Mouse (Mus musculus): ENCODE data around the gene Ascc3. TPM values are rescaled to one million over a fixed set of nuclear protein-coding genes. Genes with fewer than 3 reads are reported as not detected.

Ascc3 gene
- polyA plus RNA-seq, 1 experiment from 2014 or later: 15.3 TPM

GRCm38 (mm10) chr10:50881476-50882069, 289.1 kb downstream of the Ascc3 start:
- Histone ChIP-seq H3K27me3 (ENCODE audit: control insufficient read depth, insufficient read depth, low read length) (0 out of 2 replicates have a peak, but pooled peaks cover 3% of the 10 kb centered on the region), H3K9me3 (replicated peaks; ENCODE audit: control insufficient read depth, low read length) (no peaks in the 10 kb centered on the region), H3K9ac (ENCODE audit: low read length) (no peak overlapping the region), H3K4me3 (ENCODE audit: low read length) (no peak overlapping the region), H3K27ac (ENCODE audit: low read length) (no peak overlapping the region), H3K4me2 (ENCODE audit: low read depth, low read length) (no peak overlapping the region), H3K36me3 (ENCODE audit: control insufficient read depth, insufficient read depth) (no peaks in the 10 kb centered on the region), H3K4me1 (ENCODE audit: control insufficient read depth, insufficient read depth, low read length) (no peaks in the 10 kb centered on the region)
- WGBS: 11% methylated on average over 2 of the region's 2 CpGs
- no peak for ATAC-seq (replicated peaks; ENCODE audit: extremely low read depth, insufficient read depth, low FRiP score)

GRCm38 (mm10) chr10:50882366-50882765, 289.9 kb downstream of the Ascc3 start:
- ATAC-seq (replicated peaks; ENCODE audit: extremely low read depth, insufficient read depth, low FRiP score): no peak
- H3K36me3 ChIP-seq (ENCODE audit: control insufficient read depth, insufficient read depth): no peaks in the 10 kb centered on the region
- H3K4me2 ChIP-seq (ENCODE audit: low read depth, low read length): no peak overlapping the region
- no peak overlapping the region for H3K4me3 ChIP-seq (ENCODE audit: low read length)
- no peak overlapping the region for H3K9ac ChIP-seq (ENCODE audit: low read length)
- H3K4me1 ChIP-seq (ENCODE audit: control insufficient read depth, insufficient read depth, low read length): no peaks in the 10 kb centered on the region
- H3K27me3 ChIP-seq (ENCODE audit: control insufficient read depth, insufficient read depth, low read length): peaks cover 3% of the 10 kb centered on the region; the same call in 1 of the 2 replicates
- no peaks in the 10 kb centered on the region for H3K9me3 ChIP-seq (replicated peaks; ENCODE audit: control insufficient read depth, low read length)
- 73% methylated on average over 2 of the region's 2 CpGs for WGBS
- H3K27ac ChIP-seq (ENCODE audit: low read length): no peak overlapping the region

GRCm38 (mm10) chr10:50886305-50886704, 293.8 kb downstream of the Ascc3 start:
- WGBS: 48% methylated on average over 4 of the region's 4 CpGs
- Histone ChIP-seq H3K4me2 (ENCODE audit: low read depth, low read length) (no peak overlapping the region), H3K27me3 (ENCODE audit: control insufficient read depth, insufficient read depth, low read length) (peaks cover 25% of the 10 kb centered on the region), H3K36me3 (ENCODE audit: control insufficient read depth, insufficient read depth) (no peaks in the 10 kb centered on the region), H3K4me3 (ENCODE audit: low read length) (no peak overlapping the region), H3K4me1 (ENCODE audit: control insufficient read depth, insufficient read depth, low read length) (no peaks in the 10 kb centered on the region), H3K9me3 (replicated peaks; ENCODE audit: control insufficient read depth, low read length) (no peaks in the 10 kb centered on the region), H3K9ac (ENCODE audit: low read length) (no peak overlapping the region), H3K27ac (ENCODE audit: low read length) (no peak overlapping the region)
- no peak for ATAC-seq (replicated peaks; ENCODE audit: extremely low read depth, insufficient read depth, low FRiP score)

GRCm38 (mm10) chr10:50890621-50891020, 298.2 kb downstream of the Ascc3 start:
- no peak for ATAC-seq (replicated peaks; ENCODE audit: extremely low read depth, insufficient read depth, low FRiP score)
- peaks cover 61% of the 10 kb centered on the region for H3K27me3 ChIP-seq (ENCODE audit: control insufficient read depth, insufficient read depth, low read length)
- peaks cover 12% of the 10 kb centered on the region for H3K4me1 ChIP-seq (ENCODE audit: control insufficient read depth, insufficient read depth, low read length)
- no peak overlapping the region for H3K9ac ChIP-seq (ENCODE audit: low read length)
- H3K4me3 ChIP-seq (ENCODE audit: low read length): no peak overlapping the region
- no peaks in the 10 kb centered on the region for H3K36me3 ChIP-seq (ENCODE audit: control insufficient read depth, insufficient read depth)
- H3K27ac ChIP-seq (ENCODE audit: low read length): no peak overlapping the region
- H3K4me2 ChIP-seq (ENCODE audit: low read depth, low read length): no peak overlapping the region
- no peaks in the 10 kb centered on the region for H3K9me3 ChIP-seq (replicated peaks; ENCODE audit: control insufficient read depth, low read length)
- 15% methylated on average over 6 of the region's 6 CpGs for WGBS

- H3K9ac ChIP-seq (ENCODE audit: low read length): no peak overlapping the region
- H3K4me3 ChIP-seq (ENCODE audit: low read length): no peak overlapping the region
- no peak overlapping the region for H3K27ac ChIP-seq (ENCODE audit: low read length)
- ATAC-seq (replicated peaks; ENCODE audit: extremely low read depth, insufficient read depth, low FRiP score): no peak
- WGBS: 2% methylated on average over 26 of the region's 26 CpGs
- no peaks in the 10 kb centered on the region for H3K9me3 ChIP-seq (replicated peaks; ENCODE audit: control insufficient read depth, low read length)
- peaks cover 72% of the 10 kb centered on the region for H3K27me3 ChIP-seq (ENCODE audit: control insufficient read depth, insufficient read depth, low read length)
- H3K36me3 ChIP-seq (ENCODE audit: control insufficient read depth, insufficient read depth): no peaks in the 10 kb centered on the region
- H3K4me1 ChIP-seq (ENCODE audit: control insufficient read depth, insufficient read depth, low read length): peaks cover 12% of the 10 kb centered on the region
- H3K4me2 ChIP-seq (ENCODE audit: low read depth, low read length): no peak overlapping the region
Measured at GRCm38 (mm10) chr10:50891876-50892711, 299.6 kb downstream of the Ascc3 start.

- H3K4me3 ChIP-seq (ENCODE audit: low read length): no peak overlapping the region
- no peaks in the 10 kb centered on the region for H3K36me3 ChIP-seq (ENCODE audit: control insufficient read depth, insufficient read depth)
- 3% methylated on average over 15 of the region's 15 CpGs for WGBS
- no peak overlapping the region for H3K9ac ChIP-seq (ENCODE audit: low read length)
- no peak for ATAC-seq (replicated peaks; ENCODE audit: extremely low read depth, insufficient read depth, low FRiP score)
- no peaks in the 10 kb centered on the region for H3K9me3 ChIP-seq (replicated peaks; ENCODE audit: control insufficient read depth, low read length)
- peaks cover 75% of the 10 kb centered on the region for H3K27me3 ChIP-seq (ENCODE audit: control insufficient read depth, insufficient read depth, low read length)
- no peak overlapping the region for H3K4me2 ChIP-seq (ENCODE audit: low read depth, low read length)
- no peak overlapping the region for H3K27ac ChIP-seq (ENCODE audit: low read length)
- H3K4me1 ChIP-seq (ENCODE audit: control insufficient read depth, insufficient read depth, low read length): peaks cover 12% of the 10 kb centered on the region
Measured at GRCm38 (mm10) chr10:50892751-50893320, 300.4 kb downstream of the Ascc3 start.

GRCm38 (mm10) chr10:50893546-50893945, 301.1 kb downstream of the Ascc3 start:
- no peaks in the 10 kb centered on the region for H3K36me3 ChIP-seq (ENCODE audit: control insufficient read depth, insufficient read depth)
- no peak for ATAC-seq (replicated peaks; ENCODE audit: extremely low read depth, insufficient read depth, low FRiP score)
- WGBS: 5% methylated on average over 10 of the region's 10 CpGs
- H3K27ac ChIP-seq (ENCODE audit: low read length): no peak overlapping the region
- H3K27me3 ChIP-seq (ENCODE audit: control insufficient read depth, insufficient read depth, low read length): peaks cover 80% of the 10 kb centered on the region
- H3K9me3 ChIP-seq (replicated peaks; ENCODE audit: control insufficient read depth, low read length): no peaks in the 10 kb centered on the region
- peaks cover 12% of the 10 kb centered on the region for H3K4me1 ChIP-seq (ENCODE audit: control insufficient read depth, insufficient read depth, low read length)
- no peak overlapping the region for H3K9ac ChIP-seq (ENCODE audit: low read length)
- H3K4me2 ChIP-seq (ENCODE audit: low read depth, low read length): no peak overlapping the region
- H3K4me3 ChIP-seq (ENCODE audit: low read length): no peak overlapping the region

- H3K4me1 ChIP-seq (ENCODE audit: control insufficient read depth, insufficient read depth, low read length): peaks cover 12% of the 10 kb centered on the region
- H3K27me3 ChIP-seq (ENCODE audit: control insufficient read depth, insufficient read depth, low read length): peaks cover 82% of the 10 kb centered on the region
- WGBS: under 1% methylated on average over 61 of the region's 62 CpGs
- H3K9ac ChIP-seq (ENCODE audit: low read length): peak within 1 kb of the TSS; percentile 10; the same call in 1 of the 2 replicates
- H3K27ac ChIP-seq (ENCODE audit: low read length): no peak within 1 kb of the TSS
- H3K4me2 ChIP-seq (ENCODE audit: low read depth, low read length): peak within 1 kb of the TSS; percentile 78
- H3K4me3 ChIP-seq (ENCODE audit: low read length): peak within 1 kb of the TSS; percentile 56
- ATAC-seq (replicated peaks; ENCODE audit: extremely low read depth, insufficient read depth, low FRiP score): peak; percentile 90
- no peaks in the 10 kb centered on the region for H3K9me3 ChIP-seq (replicated peaks; ENCODE audit: control insufficient read depth, low read length)
- no peaks in the 10 kb centered on the region for H3K36me3 ChIP-seq (ENCODE audit: control insufficient read depth, insufficient read depth)
Measured at GRCm38 (mm10) chr10:50894170-50894991, 301.9 kb downstream of the Ascc3 start, which contains the start of gene Sim1. Sim1 (plus strand) TSS chr10:50894754.

Data from heart, embryonic 16.5 days (tissue).